Mouse (Mus musculus): ENCODE results near the gene Rapgef5.

DNA sequence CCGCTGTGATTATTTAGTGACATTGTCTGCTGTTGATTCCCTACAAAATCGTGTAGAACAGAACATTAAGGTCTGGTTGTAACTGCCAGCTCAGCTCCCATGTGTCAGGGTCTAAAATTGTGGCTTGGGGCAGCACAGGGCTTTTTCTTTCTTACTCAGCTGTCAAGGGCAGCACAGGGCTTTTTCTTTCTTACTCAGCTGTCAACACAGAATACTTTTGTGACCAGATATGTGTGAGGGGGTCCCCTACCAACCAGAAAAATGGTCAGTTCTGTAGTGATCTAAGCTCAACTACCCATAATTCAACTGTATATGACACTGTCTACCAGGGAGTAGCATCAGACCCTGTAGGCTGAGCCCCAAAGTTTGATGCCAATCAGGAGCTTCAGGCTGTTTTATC lies 167.1 kb downstream of the Rapgef5 start:
- TF ChIP-seq TAL1 (IDR thresholded peaks at IDR 0.05; ENCODE audit: low read length): no peak
- TF ChIP-seq GATA1 (IDR thresholded peaks at IDR 0.05; ENCODE audit: low read length): no peak
